Mouse (Mus musculus) bone marrow, adult 2 months (tissue): ENCODE measurements at regions not wholly inside any gene's neighbourhood (a gene's known extent, or its start where the extent isn't known, plus 50 kb on each side); places are given as distances from the start of the nearest gene placed in this dataset.
A peak's percentile ranks its signal among the peaks of the same experiment; 100 is the strongest.

ENCODE experiments used
- CTCF ChIP-seq: fragments of 200-500 bp; IDR thresholded peaks from 2 replicates; pipeline ENCODE4 v1.5.1; 2011; ENCODE audit warnings: low read length, control low read depth; ENCODE audit not compliant: control insufficient read depth, insufficient read depth
- POLR2A ChIP-seq: fragments of 200-500 bp; IDR thresholded peaks from 2 replicates; pipeline ENCODE4 v1.6.1; 2011; ENCODE audit warnings: low read depth, mild to moderate bottlenecking, control low read depth, low read length, borderline replicate concordance; ENCODE audit not compliant: control insufficient read depth

DNA sequence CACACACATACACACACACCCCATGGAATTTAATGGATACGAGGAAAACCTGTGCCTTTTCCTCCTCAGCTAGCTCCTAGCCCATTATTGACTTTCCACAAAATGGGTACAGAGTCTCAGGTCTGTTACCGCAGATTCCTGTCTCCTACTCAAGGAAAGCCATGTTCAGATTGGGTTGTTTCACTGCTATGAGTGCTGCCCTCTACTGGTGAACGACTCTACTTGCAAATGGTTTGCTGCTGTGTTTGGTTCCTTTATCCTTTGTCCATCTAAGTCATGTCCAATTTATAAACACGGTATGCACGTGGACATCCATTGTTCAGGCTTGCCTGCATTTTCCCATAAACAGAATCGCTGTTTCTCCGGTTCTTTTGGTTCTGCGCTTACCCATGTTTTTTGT is 144.4 kb upstream of the Acsl4 start:
- TF ChIP-seq CTCF (peak; percentile 38; the same call in 1 of the 2 replicates), POLR2A (no peak)
